Mouse (Mus musculus): Measurements from ENCODE around the gene B430306N03Rik.

DNA sequence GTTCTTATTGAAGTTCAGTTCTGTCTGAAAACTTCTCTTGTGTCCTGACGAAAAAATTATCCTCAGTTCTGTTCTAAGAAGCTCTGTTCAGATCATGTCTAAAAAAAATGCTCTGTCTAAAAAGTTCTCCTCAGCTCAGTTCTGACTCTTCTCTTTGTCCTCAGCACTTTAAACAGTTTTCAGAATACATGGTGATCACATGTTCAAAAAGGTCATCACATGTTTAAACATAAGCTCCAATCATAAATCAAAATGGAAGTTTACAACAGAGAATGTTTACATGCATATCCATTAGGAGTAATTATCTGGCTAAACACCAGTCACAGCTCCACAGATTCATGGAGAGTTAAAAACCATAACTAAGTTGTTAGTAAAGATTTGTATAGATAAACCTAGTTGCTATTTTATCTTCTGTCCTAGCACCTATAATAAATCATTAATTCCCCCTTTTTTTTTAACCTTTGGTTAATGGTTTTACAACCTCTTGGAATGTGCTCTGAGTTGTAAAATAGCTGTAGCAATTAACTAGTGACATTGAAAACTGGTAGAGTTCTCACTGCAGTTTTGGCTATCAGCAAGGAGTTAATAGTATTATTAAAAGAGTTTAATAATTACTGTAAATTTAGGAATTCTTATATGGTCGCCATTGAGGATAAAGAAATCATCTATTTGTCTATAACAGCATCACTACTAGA lies 49.2 kb upstream of the B430306N03Rik start:
- TF ChIP-seq CTCF (IDR thresholded peaks at IDR 0.05; ENCODE audit: control insufficient read depth, insufficient read depth, low read length) = no peak
- TF ChIP-seq POLR2A (IDR thresholded peaks at IDR 0.05; ENCODE audit: borderline replicate concordance, control insufficient read depth, low read depth, low read length) = no peak
